Mouse (Mus musculus) embryonic facial prominence, embryonic 15.5 days (tissue): ENCODE results near the gene Cyp4f39. TPM values are rescaled to one million over a fixed set of nuclear protein-coding genes. Genes with fewer than 3 reads are reported as not detected.

Experiments used
- ATAC-seq: fragments of 200-750 bp; cut with Nextera tagmentation; 2 replicates; pipeline ENCODE4 v1.8.0; 2017; ENCODE audit warnings: low read depth, moderate TSS enrichment; ENCODE audit not compliant: insufficient number of reproducible peaks, low FRiP score, low TSS enrichment
- H3K27ac ChIP-seq: fragments of 300-500 bp; sonication (generic); replicated peaks from 2 replicates; pipeline ENCODE4 v1.5.1; 2015; ENCODE audit warnings: mild to moderate bottlenecking, inconsistent platforms
- H3K27me3 ChIP-seq: fragments of 300-500 bp; sonication (generic); 2 replicates; pipeline ENCODE4 v1.6.1; 2015; ENCODE audit warnings: inconsistent platforms
- H3K36me3 ChIP-seq: fragments of 300-500 bp; sonication (generic); 2 replicates; pipeline ENCODE4 v1.6.1; 2015; ENCODE audit warnings: mild to moderate bottlenecking, inconsistent platforms
- H3K4me1 ChIP-seq: fragments of 300-500 bp; sonication (generic); 2 replicates; pipeline ENCODE4 v1.6.1; 2015; ENCODE audit warnings: inconsistent platforms
- H3K4me2 ChIP-seq: fragments of 300-500 bp; sonication (generic); replicated peaks from 2 replicates; pipeline ENCODE4 v1.6.1; 2015; ENCODE audit warnings: mild to moderate bottlenecking, inconsistent platforms
- H3K4me3 ChIP-seq: fragments of 300-500 bp; sonication (generic); replicated peaks from 2 replicates; pipeline ENCODE4 v1.5.1; 2015; ENCODE audit warnings: mild to moderate bottlenecking, inconsistent platforms
- H3K9ac ChIP-seq: fragments of 300-500 bp; sonication (generic); 2 replicates; pipeline ENCODE4 v1.6.1; 2015; ENCODE audit warnings: inconsistent platforms
- H3K9me3 ChIP-seq: fragments of 300-500 bp; sonication (generic); replicated peaks from 2 replicates; pipeline ENCODE4 v1.6.1; 2016; ENCODE audit warnings: inconsistent platforms
- WGBS: fragments of 180-500 bp; shearing (Covaris S2); methylation state at CpG from one replicate; pipeline ENCODE4 v1.1.7; 2015; 5-methylcytosine and 5-hydroxymethylcytosine counted together
- polyA plus RNA-seq: library from polyadenylated mRNA; unstranded; fragments of >200 nt; fragmentation: Nextera tagmentation; extraction: Ambion mirVana; gene quantifications from 2 replicates; pipeline ENCODE4 v1.2.1, GENCODE M21; 2015

Gene Cyp4f39
- polyA plus RNA-seq = 20.4 and 27.6 TPM in 2 replicates

DNA sequence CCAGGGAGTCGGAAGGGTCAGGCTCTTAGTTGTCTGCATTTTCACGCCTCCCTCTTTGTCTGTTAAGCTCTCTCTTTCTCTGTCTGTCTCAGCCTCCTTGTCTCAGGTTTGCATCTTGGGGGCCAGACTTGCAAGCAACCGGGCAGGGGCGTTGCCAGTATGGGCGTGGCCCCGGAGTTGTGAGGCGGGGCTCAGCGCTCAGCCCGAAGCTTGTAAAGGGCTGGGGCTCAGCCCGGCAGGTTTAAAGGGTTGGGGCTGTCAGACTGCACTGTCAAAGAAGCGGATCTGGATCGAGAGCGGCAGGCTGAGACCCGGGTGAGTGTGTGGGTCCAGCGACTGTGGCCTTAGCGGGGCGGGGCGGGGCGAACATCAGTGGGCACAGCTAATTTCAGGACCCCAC, at the start of gene Cyp4f39:
Gene Cyp4f39, plus strand, starts transcription at position 242 of the 400 bp plus-strand sequence.
- Histone ChIP-seq H3K27ac (no peak within 1 kb of the TSS), H3K36me3 (no peaks in the 10 kb centered on the region), H3K4me3 (peak within 1 kb of the TSS; percentile 38), H3K9me3 (no peaks in the 10 kb centered on the region), H3K4me2 (peak within 1 kb of the TSS; percentile 58), H3K27me3 (0 out of 2 replicates have a peak, but pooled peaks cover 16% of the 10 kb centered on the region), H3K9ac (peak within 1 kb of the TSS; percentile 21; the same call in 1 of the 2 replicates), H3K4me1 (peaks cover 9% of the 10 kb centered on the region)
- peak; percentile 43; the same call in 1 of the 2 replicates for ATAC-seq
- 2% methylated on average over 19 of the region's 19 CpGs for WGBS

DNA sequence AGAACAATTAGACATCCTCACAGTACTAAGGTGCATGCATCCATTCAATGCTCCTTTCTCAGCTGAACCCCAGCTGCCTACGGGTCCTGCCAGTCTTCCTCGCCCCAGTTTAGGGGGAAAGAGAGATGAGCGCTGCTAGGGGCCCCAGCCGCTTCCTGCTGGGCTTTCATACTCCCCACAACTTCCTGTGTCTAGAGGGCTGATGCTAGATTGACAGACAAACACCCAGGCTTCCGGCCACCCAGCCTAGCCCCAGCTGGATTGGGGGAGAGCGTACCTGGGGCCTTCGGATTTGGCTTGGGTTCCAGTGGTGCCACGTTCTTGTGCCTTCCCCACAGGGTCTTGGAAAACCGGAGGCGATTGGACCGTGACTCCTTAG, 49.8 kb upstream of the Cyp4f39 start:
- ATAC-seq = no peak
- Histone ChIP-seq H3K9me3 (no peaks in the 10 kb centered on the region), H3K27ac (no peak overlapping the region), H3K9ac (no peak overlapping the region), H3K4me1 (no peaks in the 10 kb centered on the region), H3K4me2 (no peak overlapping the region), H3K27me3 (peaks cover 17% of the 10 kb centered on the region), H3K4me3 (no peak overlapping the region), H3K36me3 (no peaks in the 10 kb centered on the region)
- 70% methylated on average over 11 of the region's 11 CpGs for WGBS

DNA sequence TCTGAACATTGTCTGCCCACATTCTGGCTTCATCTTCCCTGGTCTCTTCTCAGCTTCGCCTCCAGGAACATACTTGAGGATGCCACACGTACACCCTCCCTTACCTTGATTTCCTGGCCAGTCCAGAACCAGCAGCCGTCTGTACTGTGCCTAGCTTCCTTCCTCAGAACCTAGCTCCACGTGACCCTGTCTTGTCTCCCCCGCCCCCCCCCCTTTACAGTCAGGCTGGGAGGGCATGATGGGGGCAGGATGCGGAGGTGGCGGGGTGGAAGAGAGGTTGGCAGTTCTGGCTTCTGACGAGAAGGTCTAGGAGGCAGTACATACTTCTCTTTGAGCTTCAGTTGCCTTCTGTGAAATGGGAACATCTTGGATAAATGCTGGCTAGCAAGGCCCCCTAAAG, 49.1 kb upstream of the Cyp4f39 start, which contains the start of gene Rasal3:
Gene Rasal3, minus strand, starts transcription at position 167 of the 400 bp plus-strand sequence.
- 66% methylated on average over 8 of the region's 8 CpGs for WGBS
- no peak within 1 kb of the TSS for H3K9ac ChIP-seq

DNA sequence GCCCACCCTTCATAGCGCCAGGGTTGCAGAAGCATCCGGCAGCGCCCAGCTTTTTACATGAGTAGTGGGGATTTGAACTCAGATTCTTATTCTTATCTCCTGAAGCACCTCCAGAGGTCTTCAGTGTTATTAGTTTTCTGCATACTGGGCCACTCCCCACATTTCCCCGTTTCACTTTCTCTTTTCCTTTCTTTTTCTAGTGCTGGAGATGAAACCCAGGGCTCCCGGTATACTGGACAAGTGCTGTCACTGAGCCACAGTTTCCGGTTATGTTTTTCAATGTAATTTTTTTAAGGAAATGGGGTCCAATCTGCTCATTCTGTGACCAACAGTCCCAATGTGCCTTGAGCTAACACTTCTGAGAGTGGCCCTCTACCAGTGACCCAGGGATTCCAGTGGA, 40.6 kb upstream of the Cyp4f39 start:
- no peaks in the 10 kb centered on the region for H3K9me3 ChIP-seq
- H3K9ac ChIP-seq = no peak overlapping the region
- no peak overlapping the region for H3K27ac ChIP-seq
- H3K27me3 ChIP-seq = peaks cover 12% of the 10 kb centered on the region
- H3K4me3 ChIP-seq = no peak overlapping the region
- no peaks in the 10 kb centered on the region for H3K4me1 ChIP-seq
- no peak overlapping the region for H3K4me2 ChIP-seq
- no peaks in the 10 kb centered on the region for H3K36me3 ChIP-seq
- 85% methylated on average over 6 of the region's 6 CpGs for WGBS
- ATAC-seq = no peak

More for the DNA sequence above, 49.1 kb upstream of the Cyp4f39 start, which contains the start of gene Rasal3:
- Histone ChIP-seq H3K4me1 (no peaks in the 10 kb centered on the region), H3K27me3 (peaks cover 11% of the 10 kb centered on the region), H3K4me3 (no peak within 1 kb of the TSS), H3K27ac (no peak within 1 kb of the TSS), H3K4me2 (no peak within 1 kb of the TSS), H3K9me3 (no peaks in the 10 kb centered on the region), H3K36me3 (no peaks in the 10 kb centered on the region)
- no peak for ATAC-seq

DNA sequence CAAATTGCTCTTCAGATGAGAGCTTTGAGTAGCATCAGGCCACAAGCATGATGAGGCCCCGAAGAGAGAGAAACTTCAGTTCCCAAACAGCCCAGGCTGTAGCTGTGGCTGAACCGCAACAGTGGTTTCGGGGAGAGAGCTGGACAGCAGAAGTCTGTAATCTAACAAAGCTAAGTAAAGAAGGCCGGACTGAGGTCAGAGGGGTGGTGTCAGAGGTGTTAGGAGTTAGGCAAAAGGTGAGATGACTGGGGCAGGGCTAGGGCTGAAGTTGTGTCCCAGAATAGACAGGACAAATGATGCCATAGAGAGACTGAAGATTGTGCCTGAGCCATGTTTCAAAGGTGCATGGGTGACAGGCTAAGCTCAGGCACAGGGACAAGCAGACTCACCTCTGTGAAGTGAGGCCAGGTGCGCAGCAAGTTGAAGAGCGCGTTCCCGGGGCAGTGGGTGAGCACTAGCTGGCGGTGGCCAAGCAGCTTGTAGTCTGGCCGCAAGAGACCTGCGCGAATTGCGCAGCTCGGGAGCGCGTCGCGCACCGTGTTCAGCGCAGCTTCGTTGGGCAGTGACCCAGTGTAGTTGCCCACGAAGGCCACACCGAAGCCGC, 37.0 kb upstream of the Cyp4f39 start:
- no peak overlapping the region for H3K9ac ChIP-seq
- H3K27me3 ChIP-seq = peaks cover 13% of the 10 kb centered on the region
- no peaks in the 10 kb centered on the region for H3K9me3 ChIP-seq
- 44% methylated on average over 24 of the region's 24 CpGs for WGBS
- H3K4me2 ChIP-seq = no peak overlapping the region
- ATAC-seq = no peak
- H3K27ac ChIP-seq = no peak overlapping the region
- H3K4me3 ChIP-seq = no peak overlapping the region
- no peaks in the 10 kb centered on the region for H3K4me1 ChIP-seq
- H3K36me3 ChIP-seq = no peaks in the 10 kb centered on the region

DNA sequence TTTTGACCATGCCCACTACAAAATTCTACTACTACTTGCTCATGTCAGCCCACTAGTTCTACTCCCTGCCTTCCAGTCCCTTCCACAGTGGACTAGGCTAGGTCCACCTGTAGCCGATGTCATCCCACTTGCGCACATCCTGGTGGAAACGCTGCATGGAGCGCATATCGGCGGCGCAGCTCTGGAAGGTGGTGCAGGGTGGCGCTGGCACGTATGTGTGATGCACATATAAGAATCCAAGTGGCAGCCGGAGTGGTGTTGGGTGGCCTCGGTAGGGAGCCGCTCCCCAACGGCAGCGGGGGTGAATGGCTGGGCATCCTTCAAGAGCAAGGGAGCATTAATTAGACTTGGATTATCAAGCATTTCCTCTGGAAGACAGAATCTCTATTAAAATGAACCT, 35.8 kb upstream of the Cyp4f39 start:
- Histone ChIP-seq H3K9ac (no peak overlapping the region), H3K27ac (no peak overlapping the region), H3K9me3 (no peaks in the 10 kb centered on the region), H3K36me3 (no peaks in the 10 kb centered on the region), H3K27me3 (peaks cover 13% of the 10 kb centered on the region), H3K4me2 (no peak overlapping the region), H3K4me3 (no peak overlapping the region), H3K4me1 (no peaks in the 10 kb centered on the region)
- no peak for ATAC-seq
- 91% methylated on average over 14 of the region's 14 CpGs for WGBS

DNA sequence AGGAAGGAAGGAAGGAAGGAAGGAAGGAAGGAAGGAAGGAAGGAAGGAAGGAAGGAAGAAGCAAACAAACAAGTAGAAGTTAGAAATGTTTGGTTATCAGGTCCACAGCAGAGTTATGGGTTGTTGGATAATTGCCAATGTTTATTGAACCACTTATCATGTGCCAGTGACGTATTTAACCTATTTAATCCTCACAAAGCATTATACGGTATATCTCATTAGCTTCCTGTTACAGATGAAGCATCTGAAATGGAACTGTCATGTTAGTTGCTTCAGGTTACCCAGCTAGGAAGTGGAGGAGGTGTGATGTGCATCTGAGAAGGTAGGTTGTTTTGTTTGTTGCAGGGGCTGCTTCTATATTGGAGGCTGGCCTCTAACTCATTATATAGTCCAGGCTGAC, 32.5 kb upstream of the Cyp4f39 start:
- WGBS = 78% methylated on average over 2 of the region's 2 CpGs

DNA sequence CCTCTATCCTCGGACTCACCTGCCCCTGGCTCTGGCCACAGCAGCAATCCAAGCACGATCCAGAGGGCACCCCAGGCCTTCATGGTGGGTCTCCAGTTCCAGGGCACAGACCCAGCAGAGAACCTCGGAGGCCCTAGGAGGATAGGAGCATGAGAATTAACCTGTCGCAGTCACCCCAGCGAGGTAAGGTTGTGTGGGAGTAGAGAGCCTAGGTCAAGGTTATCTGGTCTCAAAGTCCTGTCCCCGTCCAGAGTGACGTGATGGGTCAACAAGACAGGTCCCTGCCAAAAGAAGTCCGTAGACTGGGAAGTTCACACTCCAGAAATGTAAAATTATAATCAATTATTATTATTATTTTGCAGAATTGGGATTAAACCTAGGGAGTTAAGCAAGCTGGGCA, 31.7 kb upstream of the Cyp4f39 start:
- WGBS = 72% methylated on average over 8 of the region's 8 CpGs
- Histone ChIP-seq H3K9me3 (no peaks in the 10 kb centered on the region), H3K4me1 (no peaks in the 10 kb centered on the region), H3K4me3 (no peak overlapping the region), H3K36me3 (no peaks in the 10 kb centered on the region), H3K27me3 (peaks cover 8% of the 10 kb centered on the region), H3K4me2 (no peak overlapping the region), H3K27ac (no peak overlapping the region), H3K9ac (no peak overlapping the region)
- no peak for ATAC-seq

More for the DNA sequence above, 32.5 kb upstream of the Cyp4f39 start:
- Histone ChIP-seq H3K36me3 (no peaks in the 10 kb centered on the region), H3K27ac (no peak overlapping the region), H3K4me1 (no peaks in the 10 kb centered on the region), H3K9ac (no peak overlapping the region), H3K4me2 (no peak overlapping the region), H3K9me3 (no peaks in the 10 kb centered on the region), H3K4me3 (no peak overlapping the region), H3K27me3 (peaks cover 13% of the 10 kb centered on the region)
- no peak for ATAC-seq

DNA sequence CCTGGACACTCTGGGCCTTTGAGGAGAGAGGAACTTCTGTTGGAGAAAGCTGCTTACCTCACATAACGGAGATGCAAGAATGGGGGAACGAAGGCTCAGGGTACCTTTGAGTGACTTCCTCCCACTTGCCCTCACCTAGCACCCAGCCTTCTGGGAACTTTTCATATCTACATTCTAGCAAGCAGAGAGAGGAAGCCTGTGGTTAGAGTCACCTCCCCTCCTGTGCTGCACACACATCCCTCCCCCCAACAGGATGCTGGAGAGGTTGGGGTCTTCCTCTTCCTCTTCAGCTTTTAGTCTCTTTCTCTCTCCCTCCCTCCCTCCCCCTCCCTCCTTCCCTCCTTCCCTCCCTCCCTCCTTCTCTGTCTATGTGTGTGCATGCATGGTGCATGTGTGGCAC, 28.5 kb upstream of the Cyp4f39 start, which contains the start of gene Pglyrp2:
Gene Pglyrp2, minus strand, starts transcription at position 134 of the 400 bp plus-strand sequence.
- Histone ChIP-seq H3K36me3 (no peaks in the 10 kb centered on the region), H3K9me3 (no peaks in the 10 kb centered on the region), H3K9ac (no peak within 1 kb of the TSS), H3K27ac (no peak within 1 kb of the TSS), H3K4me2 (no peak within 1 kb of the TSS), H3K4me1 (no peaks in the 10 kb centered on the region), H3K4me3 (no peak within 1 kb of the TSS), H3K27me3 (no peaks in the 10 kb centered on the region)
- no peak for ATAC-seq
- 79% methylated on average over 2 of the region's 2 CpGs for WGBS

DNA sequence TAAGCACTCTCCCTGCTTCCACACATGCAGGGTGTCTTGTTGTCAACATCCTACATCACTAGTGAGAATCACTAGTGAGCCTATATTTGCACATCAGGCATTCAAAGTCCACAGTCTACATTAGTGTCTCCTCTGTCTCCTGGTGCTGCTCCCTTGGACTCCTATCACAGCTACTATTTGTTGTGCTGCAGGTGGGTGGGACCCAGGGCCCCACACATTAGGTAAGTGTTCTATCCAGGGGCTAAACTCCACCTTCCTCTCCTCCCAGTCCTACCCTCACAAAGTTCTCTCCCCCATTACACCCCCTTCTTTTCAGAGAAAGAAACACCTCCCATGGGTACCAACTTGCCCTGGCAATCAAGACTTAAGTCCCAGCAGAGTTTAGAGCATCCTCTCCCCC, 25.9 kb upstream of the Cyp4f39 start:
- Histone ChIP-seq H3K36me3 (no peaks in the 10 kb centered on the region), H3K27ac (no peak overlapping the region), H3K9ac (no peak overlapping the region), H3K4me1 (no peaks in the 10 kb centered on the region), H3K27me3 (no peaks in the 10 kb centered on the region), H3K4me2 (no peak overlapping the region), H3K4me3 (no peak overlapping the region), H3K9me3 (no peaks in the 10 kb centered on the region)
- ATAC-seq = no peak

DNA sequence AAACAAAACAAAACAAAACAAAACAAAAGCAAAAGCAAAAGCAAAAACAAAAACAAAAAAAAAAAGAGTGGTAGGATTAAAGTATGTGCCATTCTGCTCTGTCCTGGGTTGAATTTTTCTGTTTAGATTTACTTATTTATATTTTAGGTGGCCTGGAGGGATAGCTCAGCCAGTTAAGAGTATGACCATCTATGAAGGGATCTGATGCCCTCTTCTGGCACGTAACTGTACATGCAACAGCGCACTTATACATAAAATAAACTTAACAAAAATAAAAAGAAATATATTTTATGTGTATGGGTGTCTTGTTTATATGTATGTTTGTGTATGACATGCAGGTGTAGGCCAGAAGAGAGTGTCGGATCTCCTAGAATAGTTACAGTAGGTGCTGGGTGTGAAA, 20.6 kb upstream of the Cyp4f39 start:
- WGBS = 62% methylated on average over 3 of the region's 3 CpGs
- Histone ChIP-seq H3K27ac (no peak overlapping the region), H3K36me3 (no peaks in the 10 kb centered on the region), H3K4me3 (no peak overlapping the region), H3K9me3 (no peaks in the 10 kb centered on the region), H3K4me2 (no peak overlapping the region), H3K27me3 (no peaks in the 10 kb centered on the region), H3K9ac (no peak overlapping the region), H3K4me1 (no peaks in the 10 kb centered on the region)
- no peak for ATAC-seq

DNA sequence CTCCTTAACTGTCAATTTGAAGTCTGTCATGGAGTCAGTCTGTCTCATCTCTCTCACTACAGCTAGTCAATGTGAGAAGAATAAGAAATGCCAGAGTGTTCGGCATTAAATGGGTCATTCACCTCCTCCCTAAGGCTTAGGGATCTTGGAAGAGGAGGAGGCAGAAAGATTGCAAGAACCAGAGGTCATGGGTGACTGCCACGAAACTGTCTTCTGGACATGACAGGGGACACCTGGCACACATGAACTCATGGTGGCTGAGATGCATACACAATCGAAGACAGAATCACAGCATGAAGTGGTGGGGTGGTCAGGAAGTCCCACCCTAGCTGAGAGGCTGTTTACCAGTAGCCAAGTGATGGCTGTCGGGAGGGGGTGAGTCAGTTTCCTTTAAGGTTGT, 18.2 kb upstream of the Cyp4f39 start:
- no peaks in the 10 kb centered on the region for H3K9me3 ChIP-seq
- 71% methylated on average over 4 of the region's 4 CpGs for WGBS
- no peak overlapping the region for H3K4me2 ChIP-seq
- no peaks in the 10 kb centered on the region for H3K27me3 ChIP-seq
- H3K9ac ChIP-seq = no peak overlapping the region
- H3K4me3 ChIP-seq = no peak overlapping the region
- no peak overlapping the region for H3K27ac ChIP-seq
- no peak for ATAC-seq
- H3K36me3 ChIP-seq = no peaks in the 10 kb centered on the region
- no peaks in the 10 kb centered on the region for H3K4me1 ChIP-seq
